Mouse (Mus musculus) embryonic facial prominence, embryonic 14.5 days (tissue): ENCODE results near the gene Dchs1. TPM values are rescaled to one million over a fixed set of nuclear protein-coding genes. Genes with fewer than 3 reads are reported as not detected.

Source experiments
- ATAC-seq: fragments of 200-750 bp; cut with Nextera tagmentation; 2 replicates; pipeline ENCODE4 v1.8.0; 2017; ENCODE audit warnings: low read depth, moderate number of reproducible peaks, moderate TSS enrichment
- DNase-seq: peaks from one replicate; pipeline ENCODE4 v3.0.0-alpha.2; 2015; ENCODE audit warnings: low spot score
- H3K27ac ChIP-seq: fragments of 300-500 bp; sonication (generic); replicated peaks from 2 replicates; pipeline ENCODE4 v1.5.1; 2014; ENCODE audit warnings: low read depth, mild to moderate bottlenecking, low read length, moderate library complexity
- H3K27me3 ChIP-seq: fragments of 300-500 bp; sonication (generic); replicated peaks from 2 replicates; pipeline ENCODE4 v1.6.1; 2014; ENCODE audit warnings: low read length; ENCODE audit not compliant: control insufficient read depth, insufficient read depth
- H3K36me3 ChIP-seq: fragments of 300-500 bp; sonication (generic); 2 replicates; pipeline ENCODE4 v1.6.1; 2014; ENCODE audit warnings: low read length, mixed read lengths; ENCODE audit not compliant: control insufficient read depth, insufficient read depth
- H3K4me1 ChIP-seq: fragments of 300-500 bp; sonication (generic); 2 replicates; pipeline ENCODE4 v1.6.1; 2014; ENCODE audit warnings: antibody characterized with exemption, low read length; ENCODE audit not compliant: control insufficient read depth, insufficient read depth
- H3K4me2 ChIP-seq: fragments of 300-500 bp; sonication (generic); 2 replicates; pipeline ENCODE4 v1.6.1; 2014; ENCODE audit warnings: low read depth, mild to moderate bottlenecking, low read length, moderate library complexity, mixed read lengths
- H3K4me3 ChIP-seq: fragments of 300-500 bp; sonication (generic); 2 replicates; pipeline ENCODE4 v1.5.1; 2014; ENCODE audit warnings: low read depth, mild to moderate bottlenecking, low read length
- H3K9ac ChIP-seq: fragments of 300-500 bp; sonication (generic); 2 replicates; pipeline ENCODE4 v1.6.1; 2014; ENCODE audit warnings: low read depth, mild to moderate bottlenecking, low read length, moderate library complexity, mixed read lengths
- H3K9me3 ChIP-seq: fragments of 300-500 bp; sonication (generic); 2 replicates; pipeline ENCODE4 v1.6.1; 2016; ENCODE audit warnings: low read length; ENCODE audit not compliant: control insufficient read depth
- WGBS: fragments of 180-500 bp; shearing (Covaris S2); extraction: QIAGEN DNeasy Blood & Tissue Kit; methylation state at CpG from one replicate; pipeline ENCODE4 v1.1.7; 2014; 5-methylcytosine and 5-hydroxymethylcytosine counted together
- polyA plus RNA-seq: library from polyadenylated mRNA; unstranded; fragments of >200 nt; fragmentation: Nextera tagmentation; extraction: Ambion mirVana; gene quantifications from 2 replicates; pipeline ENCODE4 v1.2.1, GENCODE M21; 2014

Dchs1 gene
- 21.2 and 24.1 TPM in 2 replicates for polyA plus RNA-seq

DNA sequence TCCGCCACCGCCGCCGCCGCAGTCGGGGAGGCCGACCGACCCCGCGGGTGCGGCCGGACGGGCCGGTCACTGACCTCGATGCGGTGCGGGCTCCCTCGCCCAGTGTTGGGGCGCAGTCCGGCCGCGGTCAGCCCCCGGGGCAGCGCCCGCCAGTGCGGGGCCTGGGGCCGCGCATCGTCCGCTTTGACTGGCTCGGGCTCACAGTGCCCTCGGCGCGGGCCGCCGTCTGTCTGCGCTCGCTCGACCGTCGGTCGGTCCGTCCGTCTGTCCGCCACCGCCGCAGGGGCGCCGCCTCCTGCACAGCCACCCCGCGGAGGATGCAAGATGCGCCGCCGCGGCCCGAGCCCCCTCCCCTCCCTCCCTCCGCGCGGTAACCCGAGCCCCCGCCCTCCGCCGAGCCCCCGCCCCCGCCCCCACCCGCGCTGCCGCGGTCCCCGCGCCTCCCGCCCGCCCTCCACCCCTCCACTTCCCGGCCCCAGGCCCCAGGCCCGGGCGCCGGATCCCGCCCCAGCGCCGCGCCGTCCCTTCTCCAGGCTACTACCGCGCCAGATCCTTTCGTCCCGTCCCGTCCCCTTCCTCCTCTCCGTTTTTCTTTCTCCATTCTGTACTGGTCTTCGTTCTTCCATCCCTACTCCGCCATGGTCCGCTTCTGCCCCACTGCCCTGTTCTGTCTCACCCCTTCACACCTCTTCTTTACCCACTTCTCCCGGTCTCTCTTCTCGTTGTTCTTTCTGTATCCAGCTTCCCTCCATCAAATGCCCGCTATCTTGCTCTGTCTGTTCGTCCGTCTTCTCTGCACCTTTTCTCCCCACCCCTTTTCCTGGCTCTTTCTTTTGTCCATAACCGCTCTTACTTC lies at the start of gene Dchs1:
Gene Dchs1, minus strand, starts transcription at position 370 of the 856 bp plus-strand sequence.
- DNase-seq: peak; percentile 69

DNA sequence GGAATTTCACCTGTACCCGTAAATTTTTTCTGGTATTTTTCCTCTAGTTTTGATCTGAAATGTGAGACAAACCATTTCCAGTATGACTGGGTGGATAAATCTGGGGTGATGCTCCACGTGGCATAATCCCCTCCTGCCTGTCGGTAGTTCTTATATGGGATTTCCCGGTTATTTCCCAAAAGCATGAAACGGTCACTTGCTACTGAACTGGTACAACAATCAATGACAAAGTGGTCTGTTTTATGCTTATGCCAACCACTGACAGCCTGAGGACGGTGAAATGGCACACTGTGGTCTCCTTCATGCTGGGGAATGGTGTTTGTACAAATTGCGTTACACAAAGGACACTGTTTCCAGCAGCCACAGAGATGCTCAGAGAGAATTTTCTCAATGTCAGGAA lies 36.8 kb upstream of the Dchs1 start:
- Histone ChIP-seq H3K4me2 (no peak overlapping the region), H3K36me3 (no peaks in the 10 kb centered on the region), H3K27ac (no peak overlapping the region), H3K9me3 (no peaks in the 10 kb centered on the region), H3K27me3 (no peaks in the 10 kb centered on the region), H3K9ac (no peak overlapping the region), H3K4me1 (no peaks in the 10 kb centered on the region), H3K4me3 (no peak overlapping the region)
- DNase-seq (no peak), ATAC-seq (no peak)
- WGBS: 69% methylated on average over 7 of the region's 7 CpGs

More for the DNA sequence above, at the start of gene Dchs1:
- Histone ChIP-seq H3K4me3 (peak within 1 kb of the TSS; percentile 97), H3K9ac (peak within 1 kb of the TSS; percentile 99), H3K9me3 (no peaks in the 10 kb centered on the region), H3K36me3 (peaks cover 16% of the 10 kb centered on the region), H3K27me3 (no peaks in the 10 kb centered on the region), H3K27ac (peak within 1 kb of the TSS; percentile 94), H3K4me1 (peaks cover 34% of the 10 kb centered on the region), H3K4me2 (peak within 1 kb of the TSS; percentile 77)
- peak; percentile 82 for ATAC-seq
- WGBS: under 1% methylated on average over 27 of the region's 97 CpGs

DNA sequence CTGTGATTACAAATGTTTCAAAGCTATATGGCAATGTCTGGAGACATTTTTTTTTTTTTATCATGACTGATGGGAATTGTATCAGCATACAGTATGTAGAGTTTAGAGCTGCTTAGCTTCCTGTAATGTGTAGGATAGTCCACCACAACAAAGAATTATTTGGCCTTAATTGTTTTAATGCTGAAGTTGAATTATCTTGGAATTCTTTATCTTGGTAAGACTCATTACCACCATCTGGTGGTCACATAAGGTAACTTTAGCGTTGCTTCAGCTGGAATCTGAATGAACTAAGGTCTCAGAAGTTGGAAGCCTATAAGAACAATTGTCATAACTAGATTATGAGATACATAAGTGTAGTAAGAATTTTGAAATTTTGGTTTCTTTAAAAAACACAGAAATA lies 31.0 kb upstream of the Dchs1 start:
- Histone ChIP-seq H3K4me2 (no peak overlapping the region), H3K27ac (no peak overlapping the region), H3K9ac (no peak overlapping the region), H3K4me3 (no peak overlapping the region), H3K4me1 (no peaks in the 10 kb centered on the region), H3K27me3 (no peaks in the 10 kb centered on the region), H3K9me3 (no peaks in the 10 kb centered on the region), H3K36me3 (no peaks in the 10 kb centered on the region)
- DNase-seq (peak; percentile 50), ATAC-seq (no peak)
- 0% methylated on average over 1 of the region's 1 CpGs for WGBS

DNA sequence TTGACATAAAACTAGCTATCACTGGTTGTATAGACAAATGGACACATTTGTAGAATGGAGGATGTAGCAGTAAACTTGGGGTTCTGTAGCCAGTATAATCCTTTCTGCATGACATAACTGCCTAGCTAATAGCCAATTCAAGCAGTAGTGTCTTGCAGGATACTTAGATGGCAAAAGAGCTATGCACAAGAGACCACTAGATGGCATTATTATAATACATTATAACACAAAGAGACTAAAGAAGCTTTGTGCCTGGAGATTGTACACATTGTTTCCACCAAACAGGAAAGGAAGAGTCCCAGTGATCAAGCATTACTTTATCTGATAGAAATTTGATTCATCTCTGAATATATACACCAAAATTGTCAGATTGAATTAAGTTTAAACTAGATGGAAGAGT lies 29.3 kb upstream of the Dchs1 start:
- no peak for ATAC-seq
- H3K36me3 ChIP-seq: no peaks in the 10 kb centered on the region
- H3K9ac ChIP-seq: no peak overlapping the region
- H3K4me1 ChIP-seq: no peaks in the 10 kb centered on the region
- no peaks in the 10 kb centered on the region for H3K27me3 ChIP-seq
- H3K9me3 ChIP-seq: no peaks in the 10 kb centered on the region
- DNase-seq: peak; percentile 34
- H3K4me2 ChIP-seq: no peak overlapping the region
- no peak overlapping the region for H3K27ac ChIP-seq
- no peak overlapping the region for H3K4me3 ChIP-seq

DNA sequence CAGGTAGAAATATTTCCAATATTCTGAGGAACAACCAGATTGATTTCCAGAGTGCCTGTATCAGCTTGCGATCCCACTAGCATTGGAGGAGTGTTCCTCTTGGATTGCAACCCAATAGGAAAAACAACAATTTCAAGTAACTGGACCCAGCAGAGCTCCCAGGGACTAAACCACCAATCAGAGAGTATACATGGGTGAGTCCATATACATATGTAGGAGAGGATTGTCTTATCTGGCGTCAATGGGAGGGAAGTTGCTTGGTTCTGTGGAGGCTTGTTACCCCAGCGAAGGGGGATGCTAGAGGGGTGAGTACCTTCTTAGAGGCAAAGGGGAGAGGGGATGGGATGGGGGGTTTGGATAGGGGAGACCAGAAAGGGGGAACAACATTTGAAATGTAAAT lies 25.9 kb upstream of the Dchs1 start:
- Histone ChIP-seq H3K27ac (no peak overlapping the region), H3K36me3 (peaks cover 16% of the 10 kb centered on the region), H3K27me3 (no peaks in the 10 kb centered on the region), H3K9me3 (no peaks in the 10 kb centered on the region), H3K4me2 (no peak overlapping the region), H3K9ac (no peak overlapping the region), H3K4me3 (no peak overlapping the region), H3K4me1 (0 out of 2 replicates have a peak, but pooled peaks cover 5% of the 10 kb centered on the region)
- 84% methylated on average over 3 of the region's 3 CpGs for WGBS
- DNase-seq (no peak), ATAC-seq (no peak)

DNA sequence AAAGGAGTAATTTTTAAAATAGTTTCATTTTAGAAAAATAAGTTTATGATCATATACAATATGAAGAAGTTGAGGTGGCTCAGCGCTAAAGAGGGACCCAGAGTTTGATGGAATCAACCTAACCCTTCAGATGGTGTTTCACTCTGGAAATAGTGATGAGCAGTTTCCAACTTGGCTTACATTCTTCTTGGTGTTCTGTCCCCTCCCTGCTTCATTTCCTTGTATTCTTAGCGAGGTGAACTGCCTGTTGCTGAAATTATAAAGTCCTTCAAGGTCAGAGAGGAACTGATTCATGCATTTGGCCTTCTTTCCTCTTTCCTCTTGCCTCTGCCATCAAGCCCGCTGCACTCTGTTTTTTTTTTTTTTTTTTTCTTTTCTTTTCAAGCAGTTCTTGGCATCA lies 25.1 kb upstream of the Dchs1 start:
- peaks cover 18% of the 10 kb centered on the region for H3K36me3 ChIP-seq
- ATAC-seq (no peak), DNase-seq (no peak)
- no peak overlapping the region for H3K9ac ChIP-seq
- 0 out of 2 replicates have a peak, but pooled peaks cover 5% of the 10 kb centered on the region for H3K4me1 ChIP-seq
- H3K9me3 ChIP-seq: no peaks in the 10 kb centered on the region
- H3K27ac ChIP-seq: no peak overlapping the region
- no peaks in the 10 kb centered on the region for H3K27me3 ChIP-seq
- H3K4me3 ChIP-seq: no peak overlapping the region
- 82% methylated on average over 3 of the region's 3 CpGs for WGBS
- H3K4me2 ChIP-seq: no peak overlapping the region

DNA sequence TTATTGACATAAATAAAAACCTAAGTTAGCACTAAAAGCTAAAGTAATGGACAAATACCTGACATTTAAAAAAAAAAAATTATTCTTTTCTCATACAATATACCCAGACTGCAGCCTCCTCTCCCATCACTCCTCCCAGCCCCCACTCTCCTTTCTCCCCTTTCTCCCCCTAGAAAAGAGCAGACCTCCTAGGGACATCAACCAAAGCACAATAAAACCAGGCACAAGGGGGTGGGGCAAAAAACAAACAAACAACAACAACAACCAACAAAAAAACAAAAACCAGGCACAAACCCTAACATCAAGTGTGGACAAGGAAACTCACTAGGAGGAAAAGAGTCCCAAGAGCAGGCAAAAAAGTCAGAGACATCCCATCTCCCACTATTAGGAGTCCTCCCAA lies 24.1 kb upstream of the Dchs1 start:
- Histone ChIP-seq H3K4me3 (peak overlapping the region; percentile 9; the same call in 1 of the 2 replicates), H3K9me3 (no peaks in the 10 kb centered on the region), H3K4me2 (peak overlapping the region; percentile 31)

DNA sequence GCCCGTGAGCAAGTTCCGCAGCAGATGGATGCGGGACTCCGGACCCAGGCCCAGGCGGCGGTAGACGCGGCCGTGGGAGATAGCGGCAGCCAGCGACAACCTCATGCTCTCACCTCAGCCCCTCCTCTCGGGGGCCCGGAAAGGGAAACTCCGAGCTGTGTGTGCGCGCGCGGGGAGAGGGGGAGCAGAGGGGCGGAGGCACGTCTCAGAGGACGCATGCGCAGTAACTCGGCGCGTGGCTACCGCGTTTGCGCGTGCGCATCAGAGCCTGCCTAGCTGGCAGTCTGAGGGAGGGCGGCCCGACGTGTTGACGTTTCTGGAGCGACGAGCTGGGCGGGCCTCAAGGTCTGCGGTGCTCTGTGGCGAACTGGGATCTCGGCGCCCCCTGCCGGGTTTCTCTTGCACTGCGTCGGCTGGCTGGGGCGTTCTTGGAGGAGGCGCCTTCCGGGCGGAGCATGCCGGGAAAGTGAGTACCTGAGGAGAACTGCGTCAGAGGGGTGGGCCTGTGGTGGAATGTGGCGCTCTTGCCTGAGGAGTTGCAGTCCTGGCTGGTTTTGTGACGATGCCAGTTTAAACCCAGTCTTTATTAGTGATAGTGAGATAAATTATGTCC lies 23.5 kb upstream of the Dchs1 start, which contains the start of gene Mrpl17:
Gene Mrpl17, minus strand, starts transcription at position 223 of the 613 bp plus-strand sequence.
- Histone ChIP-seq H3K4me2 (peak within 1 kb of the TSS; percentile 66), H3K9me3 (no peaks in the 10 kb centered on the region), H3K4me3 (peak within 1 kb of the TSS; percentile 69), H3K27me3 (no peaks in the 10 kb centered on the region), H3K9ac (peak within 1 kb of the TSS; percentile 89), H3K27ac (peak within 1 kb of the TSS; percentile 87), H3K36me3 (peaks cover 18% of the 10 kb centered on the region), H3K4me1 (0 out of 2 replicates have a peak, but pooled peaks cover 5% of the 10 kb centered on the region)
- peak; percentile 98 for ATAC-seq
- peak; percentile 99 for DNase-seq
- under 1% methylated on average over 36 of the region's 52 CpGs for WGBS

More for the DNA sequence above, 24.1 kb upstream of the Dchs1 start:
- DNase-seq (no peak), ATAC-seq (no peak)
- Histone ChIP-seq H3K4me1 (0 out of 2 replicates have a peak, but pooled peaks cover 5% of the 10 kb centered on the region), H3K27ac (no peak overlapping the region; the same call in 1 of the 2 replicates), H3K27me3 (no peaks in the 10 kb centered on the region), H3K9ac (no peak overlapping the region), H3K36me3 (peaks cover 18% of the 10 kb centered on the region)
